Mouse (Mus musculus) spleen, postnatal 4 days (tissue): Measurements from ENCODE around the gene Atp8a2.

Experiments used
- DNase-seq, 2 experiments: peaks; one replicate each; pipeline ENCODE4 v3.0.0; 2022; ENCODE audit warnings: low spot score in 2 of 2

The Atp8a2 gene

DNA sequence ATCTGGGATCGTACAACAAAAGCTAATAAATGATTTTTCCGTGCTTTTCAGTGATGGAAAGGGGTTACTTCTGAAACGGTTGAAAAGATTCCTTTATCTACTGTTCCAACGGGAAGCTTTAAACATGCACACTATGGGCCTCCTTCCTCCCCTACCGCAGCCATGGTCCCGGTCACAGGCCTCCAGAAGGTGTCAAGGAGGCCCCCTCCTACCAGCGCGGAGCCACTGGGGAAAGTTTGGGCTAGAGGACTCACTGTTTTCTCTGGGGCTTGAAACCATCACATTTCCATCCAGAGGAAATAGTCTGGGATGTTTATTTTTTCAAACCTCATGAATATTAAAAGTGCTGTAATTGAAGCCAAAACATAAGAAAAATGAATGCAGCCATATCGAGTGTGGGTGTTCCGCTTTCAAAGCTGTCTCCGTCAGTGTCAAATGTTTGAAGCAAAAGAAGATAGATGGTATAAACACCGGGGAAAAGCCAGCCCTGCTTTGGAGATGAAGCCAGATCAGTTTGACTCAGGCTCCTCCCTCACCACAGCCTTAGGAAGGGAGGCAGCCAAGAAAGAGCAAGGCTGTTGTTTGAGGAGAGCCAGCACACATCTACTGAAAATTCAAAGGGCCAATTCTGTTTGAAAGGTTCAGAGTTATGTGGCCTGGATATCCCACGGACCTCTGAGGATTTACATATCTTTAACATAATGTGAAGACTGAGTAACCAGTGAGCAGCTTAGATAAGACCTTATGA, 481.1 kb downstream of the Atp8a2 start:
- DNase-seq = no peak

DNA sequence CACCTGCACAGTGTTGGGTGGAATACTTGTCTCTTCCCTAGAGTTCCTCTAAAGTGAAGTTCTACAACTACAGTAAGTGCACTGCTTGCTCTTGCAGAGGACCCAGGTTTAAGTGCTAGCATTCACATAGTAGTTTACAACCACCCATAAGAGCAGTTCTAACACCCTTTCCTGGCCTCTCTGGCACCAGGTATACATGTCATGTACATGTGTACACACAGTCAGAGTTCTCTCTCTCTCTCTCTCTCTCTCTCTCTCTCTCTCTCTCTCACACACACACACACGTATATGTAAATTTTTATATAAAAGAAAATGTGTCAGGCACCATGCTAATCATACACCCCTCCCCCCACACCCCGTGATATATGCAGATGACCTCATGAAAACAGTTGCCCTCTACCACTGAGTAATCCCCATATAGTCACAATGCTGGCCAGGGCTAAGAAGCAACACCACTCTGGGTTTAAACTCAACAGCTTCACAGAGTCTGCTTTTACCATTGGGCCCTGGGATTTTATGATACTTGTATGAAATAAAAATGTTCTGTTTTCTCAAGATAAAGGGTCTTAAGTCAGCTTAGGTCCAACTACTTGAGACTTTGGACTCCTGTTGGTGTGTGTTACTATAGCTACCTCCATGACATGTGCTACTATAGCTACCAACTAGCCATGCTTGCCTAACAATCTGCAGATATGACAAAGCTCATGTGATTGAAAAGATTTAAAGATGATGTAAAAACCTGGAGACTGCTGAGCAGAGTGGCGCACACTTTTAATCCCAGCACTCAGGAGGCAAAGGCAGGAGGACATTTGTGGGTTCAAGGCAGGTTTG, 487.3 kb downstream of the Atp8a2 start:
- no peak for DNase-seq

DNA sequence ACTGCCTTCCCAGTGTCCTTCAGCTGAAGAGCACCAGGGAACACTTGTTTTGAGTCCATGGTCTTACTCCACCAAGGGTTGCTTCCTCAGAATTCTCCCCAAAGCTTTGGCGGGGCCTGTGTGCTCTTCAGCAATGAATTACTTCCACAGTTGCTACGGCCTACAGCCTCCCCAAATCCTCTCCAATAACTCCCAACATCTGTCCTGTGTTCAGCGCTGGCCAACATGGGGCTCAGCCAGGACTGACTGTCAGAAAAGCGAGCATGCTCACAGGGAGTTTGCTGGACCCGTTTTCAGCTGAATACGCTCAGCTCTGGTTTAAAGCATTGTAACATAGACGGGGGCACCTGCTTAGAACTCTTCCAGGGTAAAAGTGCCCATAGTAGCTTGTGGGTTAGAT, 489.0 kb downstream of the Atp8a2 start:
- DNase-seq = no peak

DNA sequence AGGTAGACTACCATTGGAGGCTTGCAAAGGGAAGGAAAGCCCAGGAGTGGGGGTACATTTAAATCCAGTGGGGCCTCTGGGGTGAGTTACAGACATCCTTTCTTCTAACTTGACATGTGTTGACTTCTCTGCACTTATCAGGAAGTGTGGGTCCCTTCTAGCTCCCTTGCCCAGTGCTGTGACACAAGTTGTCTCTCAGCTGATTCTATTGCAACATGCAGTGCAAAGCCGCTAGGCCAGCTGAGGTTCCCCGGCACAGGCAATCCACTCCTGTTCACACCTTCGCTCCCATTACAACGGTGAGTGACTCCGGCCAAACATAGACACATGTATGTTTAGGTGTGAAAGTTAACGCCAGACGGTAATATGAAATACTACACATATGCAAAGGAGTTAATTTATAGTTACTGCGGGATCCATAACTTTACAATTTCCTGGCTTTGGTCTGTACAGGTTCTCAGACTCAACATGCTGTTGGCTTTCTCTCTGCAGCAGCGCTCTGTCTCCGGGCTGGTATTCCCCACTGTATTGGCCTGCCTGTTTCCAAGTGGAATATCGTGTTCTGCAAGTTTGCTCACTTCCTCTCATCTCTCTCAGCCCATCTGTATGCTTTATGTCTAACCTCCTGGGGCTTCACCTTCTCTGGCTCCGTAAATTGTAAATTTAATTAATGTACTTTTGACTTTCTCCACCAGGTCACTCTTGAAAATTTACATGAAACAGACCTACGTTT, 491.5 kb downstream of the Atp8a2 start:
- no peak for DNase-seq

DNA sequence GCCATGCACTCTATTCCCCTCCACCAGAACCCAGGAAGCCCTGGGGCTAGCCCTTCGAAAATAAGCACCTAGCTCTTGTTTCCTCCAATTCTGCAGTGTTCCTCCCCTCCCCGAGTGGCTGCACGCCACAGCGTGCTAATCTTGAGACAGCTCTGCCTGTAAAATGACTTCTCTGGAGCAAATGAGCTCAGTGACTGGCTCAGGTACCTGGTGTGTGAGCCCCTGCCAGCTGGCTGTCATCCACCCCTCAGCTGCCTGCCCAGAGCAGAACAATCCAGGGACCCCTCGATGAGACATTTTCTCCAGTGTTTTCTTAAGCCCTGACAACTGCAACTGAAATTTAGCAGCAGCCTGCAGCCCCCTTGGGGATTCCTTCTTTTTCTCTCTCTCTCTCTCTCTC, 495.5 kb downstream of the Atp8a2 start:
- no peak for DNase-seq

DNA sequence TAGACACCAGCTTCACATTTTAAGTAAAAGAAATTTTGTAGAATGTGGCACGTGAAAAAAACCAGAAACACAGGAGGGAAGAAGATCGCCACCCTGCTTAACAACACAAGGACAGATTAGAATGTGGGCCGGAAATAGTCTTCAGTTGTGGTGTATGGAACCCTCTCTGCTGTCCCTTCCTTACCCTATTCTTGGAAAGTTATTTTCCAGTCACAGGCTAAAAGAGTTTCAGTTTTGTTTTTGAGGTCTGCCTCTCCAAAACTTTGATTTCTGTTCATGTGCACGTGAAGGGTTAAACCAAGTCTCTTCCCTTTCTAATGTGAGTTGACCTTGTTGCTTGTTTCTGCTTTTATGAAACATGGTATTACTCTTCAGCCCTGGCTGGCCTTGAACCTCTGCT, 501.8 kb downstream of the Atp8a2 start:
- DNase-seq = no peak

DNA sequence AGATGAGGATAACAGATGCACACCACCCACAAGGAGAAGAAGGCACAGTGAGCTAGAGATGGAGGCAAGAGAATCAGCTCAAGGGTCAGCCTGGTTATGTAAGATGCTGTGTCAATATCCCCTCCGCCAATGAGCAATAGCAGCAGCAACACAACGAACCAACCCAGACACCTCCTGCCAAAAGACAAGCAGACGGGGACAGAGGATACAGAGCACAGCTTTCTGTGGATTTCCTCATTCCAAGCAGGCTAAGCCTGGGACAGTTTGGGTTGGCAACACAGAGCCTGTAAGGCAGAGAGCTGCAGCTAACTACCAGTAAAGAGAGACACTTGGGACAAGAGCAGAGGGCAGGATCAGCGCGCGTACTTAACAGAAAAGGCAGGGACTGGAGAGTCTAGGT, 504.8 kb downstream of the Atp8a2 start:
- DNase-seq = no peak

DNA sequence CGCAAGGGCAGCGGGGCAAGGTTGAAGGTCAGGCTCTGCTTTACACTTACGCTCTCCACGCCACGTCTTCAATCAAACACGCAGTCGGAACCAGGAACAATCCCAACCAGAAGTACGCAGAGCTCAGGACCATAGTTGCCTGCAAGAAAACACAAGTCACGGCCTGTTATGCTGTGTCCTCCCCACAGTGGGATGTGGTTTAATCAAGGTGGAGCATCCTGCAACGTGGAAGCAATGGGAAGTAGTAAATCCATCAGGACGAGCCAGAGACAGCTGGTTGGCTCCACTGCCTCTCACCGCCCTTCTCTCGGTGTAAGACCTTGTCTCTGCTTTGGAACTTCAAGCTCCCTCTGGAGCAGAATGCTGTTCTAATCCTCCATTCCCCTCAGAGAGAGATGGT, 505.6 kb downstream of the Atp8a2 start:
- no peak for DNase-seq

DNA sequence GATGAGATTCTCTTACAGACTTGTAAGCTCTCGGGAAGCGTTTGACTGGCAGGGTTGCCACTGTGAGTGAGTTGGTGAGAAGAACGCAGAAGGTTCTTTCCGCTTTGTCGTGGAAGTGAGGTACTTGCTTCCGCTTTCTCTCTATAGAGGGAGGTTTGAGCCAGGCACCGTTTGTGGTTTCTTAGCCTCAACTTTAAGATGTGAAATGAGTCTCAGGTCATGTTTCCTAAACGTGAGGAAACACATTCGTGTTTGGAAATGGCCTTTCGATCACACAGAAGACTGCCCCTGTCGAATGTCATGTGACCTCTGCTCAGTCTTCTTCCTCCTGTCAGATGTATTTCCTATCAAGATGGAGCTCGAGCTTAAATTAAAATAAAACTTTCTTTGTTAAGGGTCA, 506.0 kb downstream of the Atp8a2 start:
- no peak for DNase-seq

DNA sequence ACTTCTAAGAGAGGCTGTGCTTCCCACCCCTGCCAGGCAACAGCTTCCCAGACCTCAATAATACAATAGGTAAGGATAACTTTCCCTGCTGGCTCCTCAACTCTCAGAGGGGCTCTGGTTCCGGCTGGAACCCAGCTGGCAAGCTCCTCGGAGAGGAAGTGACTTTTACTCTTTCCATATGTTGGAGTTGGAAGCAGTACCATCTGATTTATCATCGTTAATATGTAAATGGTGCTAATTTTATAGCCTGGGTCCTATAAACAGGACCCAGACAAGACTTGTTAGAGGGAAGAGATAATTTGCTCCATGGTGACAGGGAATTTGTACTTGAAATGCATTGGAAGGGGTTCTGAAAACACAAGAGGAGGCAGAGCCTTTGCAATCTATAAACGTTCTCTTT, 507.4 kb downstream of the Atp8a2 start:
- no peak for DNase-seq

DNA sequence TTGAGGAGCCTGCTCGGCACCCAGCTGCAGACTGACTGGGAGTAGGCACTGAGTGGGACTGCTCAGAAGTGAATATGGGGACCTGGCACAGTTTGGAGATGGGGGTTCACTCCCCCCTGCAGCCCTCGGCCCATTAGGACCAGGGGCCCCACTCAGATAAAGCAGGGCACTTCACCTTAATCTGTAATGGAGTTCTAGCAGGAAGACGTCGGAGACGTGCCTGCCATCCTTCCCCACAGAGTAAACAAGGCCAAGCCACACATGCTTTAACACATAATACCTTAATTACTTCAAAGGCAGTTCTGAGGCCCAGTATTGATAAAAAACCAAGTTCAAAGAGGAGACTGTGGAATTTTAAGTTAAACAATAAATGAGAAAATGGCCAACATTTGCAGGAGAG, 510.8 kb downstream of the Atp8a2 start:
- DNase-seq = no peak

DNA sequence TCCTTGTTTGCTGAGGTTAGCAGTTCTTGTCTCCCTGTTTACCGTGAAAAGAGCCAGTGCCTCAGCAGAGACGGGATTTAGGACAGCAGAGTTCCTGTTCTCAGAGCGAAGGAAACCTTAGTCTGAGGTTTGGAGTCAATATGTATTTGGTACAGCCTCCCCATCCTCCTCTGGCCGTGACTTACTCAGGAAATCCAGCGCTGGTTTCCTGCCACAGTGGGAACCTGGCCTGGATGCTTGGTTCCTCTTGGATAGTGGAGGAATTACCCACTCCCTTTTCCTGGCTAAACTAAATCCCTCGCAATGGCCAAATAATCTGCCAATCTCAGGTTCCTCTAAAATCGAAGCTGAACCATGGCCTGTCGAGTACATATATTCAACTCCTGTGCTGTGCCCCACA, 511.6 kb downstream of the Atp8a2 start:
- DNase-seq = no peak

DNA sequence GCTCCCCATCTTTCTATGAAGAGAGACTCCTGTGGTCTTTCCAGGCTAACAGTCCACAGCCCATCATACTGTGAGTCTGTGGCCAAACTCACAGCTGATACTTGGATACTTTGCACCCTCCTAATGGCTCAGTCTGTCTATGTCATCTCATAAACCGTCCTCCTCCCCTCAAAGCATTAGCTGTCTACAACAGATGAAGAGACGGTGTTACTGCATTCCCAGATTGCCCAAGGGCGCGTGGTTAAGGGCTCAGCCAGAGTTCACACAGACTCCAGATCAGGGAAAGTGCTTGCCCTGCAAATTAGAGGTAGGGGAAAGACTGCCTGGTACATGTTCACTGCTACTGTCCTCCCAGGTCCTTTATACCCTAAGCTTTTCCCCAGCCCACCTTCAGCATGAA, 515.1 kb downstream of the Atp8a2 start:
- no peak for DNase-seq

DNA sequence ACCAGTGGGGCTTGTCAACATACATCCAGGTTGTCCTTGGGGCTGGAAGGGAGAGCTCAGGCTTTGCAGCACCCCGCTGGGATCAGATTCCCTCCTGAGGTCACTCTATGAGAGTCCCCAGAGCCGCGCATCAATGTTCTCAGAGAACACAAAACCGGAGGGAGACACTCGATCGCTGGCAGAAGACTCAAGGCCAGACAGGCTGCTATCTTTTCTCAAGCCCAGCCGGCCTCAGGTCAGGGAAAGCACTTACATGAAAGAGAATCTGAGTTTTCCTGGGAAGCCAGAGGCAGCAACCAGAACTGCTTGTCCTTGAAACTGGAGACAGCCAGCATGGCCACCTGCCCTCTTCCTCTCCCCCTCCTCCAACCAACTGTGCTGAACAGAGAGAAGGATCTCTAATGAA, 519.4 kb downstream of the Atp8a2 start:
- DNase-seq = no peak

DNA sequence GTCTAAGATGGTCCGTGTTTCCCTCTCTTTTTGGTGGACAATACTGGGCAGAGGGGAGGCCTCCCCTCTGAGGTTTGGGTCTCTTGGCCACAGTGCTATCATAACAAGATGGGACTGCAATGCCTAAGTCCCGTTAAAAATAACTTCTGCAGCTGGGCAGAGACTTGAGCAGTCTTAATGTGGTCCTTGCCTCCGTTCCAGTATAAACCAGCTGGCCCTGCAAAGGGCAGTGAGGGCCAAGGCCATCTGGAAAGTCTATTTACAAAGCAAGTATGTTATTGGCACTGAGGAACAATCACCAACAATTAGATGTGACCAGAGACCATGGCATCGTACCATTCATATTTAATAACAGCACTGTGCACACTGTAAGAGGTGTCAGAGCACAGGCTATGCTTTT, 521.6 kb downstream of the Atp8a2 start:
- DNase-seq = no peak

DNA sequence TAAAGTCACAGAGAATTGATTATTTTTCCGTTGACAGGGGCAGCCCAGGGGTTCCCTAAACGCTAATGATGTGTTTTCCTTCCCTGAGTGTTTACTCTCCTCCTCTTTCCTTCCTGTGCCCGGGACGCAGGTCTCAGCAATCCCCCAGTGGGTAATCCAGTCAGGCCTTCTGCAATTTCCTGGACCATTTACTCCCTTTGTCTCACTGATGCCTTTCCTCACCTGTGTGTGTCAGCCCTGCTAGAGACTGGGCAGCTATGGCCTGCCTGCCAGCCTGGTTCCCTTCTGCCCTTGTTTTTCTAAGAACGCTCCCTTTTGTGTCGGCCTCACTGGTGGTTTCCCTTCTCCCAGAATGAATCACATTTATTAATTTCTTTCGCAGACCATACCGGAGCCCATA, 522.4 kb downstream of the Atp8a2 start:
- no peak for DNase-seq

DNA sequence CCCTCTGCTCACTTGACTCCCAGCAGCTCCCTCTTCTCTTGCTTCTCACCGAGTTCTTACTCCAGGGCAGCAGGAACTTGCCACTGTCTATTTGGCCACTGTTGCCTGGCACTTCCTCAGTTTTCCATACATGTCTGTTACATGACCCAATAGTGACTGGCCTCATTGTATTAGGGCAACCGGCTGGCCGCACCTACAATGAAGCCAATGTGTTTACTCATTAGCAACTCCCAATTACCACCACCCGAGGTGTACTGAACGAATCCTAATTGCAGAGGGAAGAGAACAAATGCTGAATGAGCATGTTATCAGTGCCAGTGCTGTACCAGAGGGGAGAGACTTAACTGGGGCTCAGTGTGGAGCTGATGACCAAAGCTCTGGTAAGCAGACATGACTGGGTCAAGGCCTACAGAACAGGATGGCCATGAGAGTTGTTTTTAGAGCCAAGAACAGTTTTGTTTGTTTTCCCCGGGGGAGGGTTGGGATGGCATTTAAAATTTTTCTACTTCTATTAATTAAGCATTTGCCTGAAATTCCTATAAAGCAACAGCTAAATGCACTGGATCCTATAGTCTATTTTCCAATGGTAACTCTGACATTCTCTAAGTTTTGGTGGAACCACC, 524.0 kb downstream of the Atp8a2 start:
- no peak for DNase-seq

DNA sequence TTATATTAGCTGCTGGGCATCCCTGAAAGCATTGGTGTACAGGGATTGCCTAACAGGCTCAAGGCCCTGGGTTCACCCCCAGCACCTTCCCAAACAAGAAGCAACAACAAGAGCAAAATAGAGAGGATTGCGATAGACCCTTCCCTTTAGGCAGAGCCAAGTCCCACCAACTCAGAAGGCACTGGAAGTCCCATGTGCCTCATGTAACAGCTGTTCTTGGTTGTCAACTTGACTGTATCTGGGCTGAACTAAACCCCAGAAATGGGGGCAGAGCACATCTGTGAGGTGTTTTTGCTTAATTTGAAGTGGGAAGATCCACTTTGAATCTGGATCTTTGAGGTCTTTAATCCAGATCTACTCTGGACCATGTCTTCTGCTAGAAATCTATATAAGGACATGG, 539.9 kb downstream of the Atp8a2 start:
- DNase-seq = no peak

DNA sequence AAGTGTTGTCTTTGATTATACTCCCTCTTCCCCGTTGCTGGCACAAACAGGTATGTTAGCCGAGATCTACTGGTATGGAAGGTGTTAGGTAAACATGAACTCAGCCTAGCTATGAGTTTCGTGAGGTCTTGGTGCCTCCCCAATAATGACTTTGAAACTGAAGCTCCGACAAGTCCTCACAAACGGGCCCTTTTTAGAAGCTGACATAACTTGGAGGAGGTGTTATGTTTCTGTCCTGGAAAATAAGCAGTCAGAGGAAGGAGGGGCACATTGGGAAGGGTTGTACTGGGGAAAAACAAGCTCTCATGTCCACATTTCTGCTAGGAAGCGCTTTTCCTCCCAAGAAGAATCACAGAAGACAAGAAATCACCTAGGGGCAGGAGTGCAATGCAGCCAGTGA, 540.4 kb downstream of the Atp8a2 start:
- DNase-seq = no peak

DNA sequence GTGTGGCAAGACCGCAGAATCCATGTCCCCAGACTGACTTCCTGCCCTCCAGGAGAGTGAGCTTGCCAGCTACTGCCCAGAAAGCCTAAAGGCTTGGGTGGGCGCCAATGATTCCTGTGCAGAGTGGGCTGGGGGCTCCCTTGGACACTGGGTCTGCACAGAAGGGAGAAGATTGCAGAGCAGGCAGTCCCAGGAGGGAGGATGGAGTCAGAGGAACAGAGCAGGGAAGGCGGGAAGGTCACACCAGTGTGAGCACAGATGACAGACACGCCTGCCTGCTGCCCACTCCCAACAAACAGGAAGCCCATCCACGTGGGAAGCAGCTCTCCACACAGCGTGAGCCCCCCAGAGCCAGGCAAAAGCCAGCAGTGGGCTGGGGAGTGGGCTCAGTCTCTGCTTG, 547.6 kb downstream of the Atp8a2 start:
- DNase-seq = no peak

DNA sequence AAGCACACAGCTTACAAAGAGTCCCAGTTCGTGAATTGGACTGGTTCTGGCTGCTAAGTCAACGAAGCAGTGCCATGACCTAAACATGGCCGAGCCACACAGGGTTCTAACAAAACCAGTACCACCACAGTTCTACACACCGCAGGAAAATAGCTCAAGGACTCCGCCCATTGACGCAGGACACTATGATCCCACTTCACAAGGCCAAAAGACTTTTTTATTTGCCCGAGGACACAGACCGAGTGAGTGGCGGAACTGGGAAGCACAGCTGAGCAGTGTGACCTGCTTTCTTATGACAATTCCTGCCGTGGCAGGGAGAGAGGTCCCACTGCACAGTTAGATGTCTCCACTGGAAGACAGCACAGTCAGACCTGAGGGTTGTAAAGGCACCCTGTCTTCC, 548.4 kb downstream of the Atp8a2 start:
- DNase-seq = no peak
